Mouse (Mus musculus): ENCODE data around the gene Kansl1l.

- TF ChIP-seq CTCF (IDR thresholded peaks at IDR 0.05; ENCODE audit: insufficient read depth, low read length) (no peak), POLR2A (IDR thresholded peaks at IDR 0.05; ENCODE audit: borderline replicate concordance, extremely low read depth, low read depth, low read length) (no peak)
Measured at GRCm38 (mm10) chr1:66701576-66701940, 115.8 kb downstream of the Kansl1l start.

Data from lung, adult 2 months (tissue).